Mouse (Mus musculus): ENCODE measurements around the gene Lgi4.

GRCm38 (mm10) chr7:31087262-31087661 is 28.1 kb downstream of the Lgi4 start:
- no peak for TF ChIP-seq EP300 (IDR thresholded peaks at IDR 0.05)
- TF ChIP-seq CTCF (IDR thresholded peaks at IDR 0.05): no peak
